Mouse (Mus musculus) heart, postnatal 25 days (tissue): ENCODE data around the gene Zfp706. TPM values are rescaled to one million over a fixed set of nuclear protein-coding genes. Genes with fewer than 3 reads are reported as not detected.

Experiments
- DNase-seq: peaks from one replicate; pipeline ENCODE4 v3.0.0; 2022; ENCODE audit warnings: low spot score
- intact Hi-C: fragments of 180-260 bp; cut with DNase I; formaldehyde crosslinking; loops from one replicate; pipeline ENCODE4 v1.15.1; 2025
- total RNA-seq, 2 experiments: library from RNA; stranded (reverse); gene quantifications; 2 replicates each; pipeline ENCODE4 v1.2.3; 2021

The Zfp706 gene
- total RNA-seq, 2 experiments from 2014 or later, result 201 to 234 TPM

GRCm38 (mm10) chr15:36984921-36985566 is 22.5 kb downstream of the Zfp706 start:
- intact Hi-C loops, result no loop called here

DNA sequence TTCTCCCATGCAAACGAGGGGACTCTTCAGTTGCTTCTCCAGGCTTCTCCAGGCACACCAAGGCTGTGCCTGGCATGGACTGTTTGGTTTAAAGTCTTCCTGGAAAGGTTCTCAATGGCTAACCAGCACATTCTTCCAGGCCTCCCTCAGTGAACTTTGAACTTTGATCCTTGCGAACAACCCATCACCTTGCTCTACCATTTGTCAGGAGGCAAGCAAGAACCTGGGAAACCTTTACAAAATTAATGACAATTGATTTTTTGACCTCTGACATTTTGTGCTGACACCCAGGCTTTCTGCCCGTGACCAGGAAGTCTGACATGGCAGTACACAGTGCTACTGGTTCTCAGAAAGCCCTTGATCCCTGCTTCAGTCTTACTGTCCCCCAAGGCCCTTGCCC is 24.1 kb downstream of the Zfp706 start:
- no peak for DNase-seq
- intact Hi-C loops, result no loop called here

More at GRCm38 (mm10) chr15:36984921-36985566, 22.5 kb downstream of the Zfp706 start:
- no peak for DNase-seq

DNA sequence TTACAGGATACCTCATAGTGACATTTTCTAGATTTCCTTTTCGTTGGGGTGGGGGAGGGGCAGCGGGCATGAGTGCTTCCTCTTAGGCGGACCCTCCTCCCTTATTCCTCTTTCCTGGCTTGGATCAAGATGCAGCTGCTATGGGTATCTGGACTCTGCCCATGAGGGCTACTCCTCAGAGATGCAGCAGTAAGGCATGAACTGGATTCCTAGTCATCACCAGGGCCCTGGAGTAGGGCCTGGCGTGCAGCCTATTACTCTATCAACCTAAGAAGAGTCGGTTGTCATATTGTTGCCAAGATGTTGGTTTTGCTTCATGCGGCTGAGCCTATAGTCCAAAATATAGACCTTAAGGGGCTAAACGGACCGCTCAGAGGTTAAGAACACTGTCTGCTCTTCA is 27.3 kb downstream of the Zfp706 start:
- DNase-seq, result no peak
- intact Hi-C loops, result no loop called here

- DNase-seq, result no peak
- intact Hi-C loops, result no loop called here
Measured at GRCm38 (mm10) chr15:36979488-36980201, 27.9 kb downstream of the Zfp706 start.

DNA sequence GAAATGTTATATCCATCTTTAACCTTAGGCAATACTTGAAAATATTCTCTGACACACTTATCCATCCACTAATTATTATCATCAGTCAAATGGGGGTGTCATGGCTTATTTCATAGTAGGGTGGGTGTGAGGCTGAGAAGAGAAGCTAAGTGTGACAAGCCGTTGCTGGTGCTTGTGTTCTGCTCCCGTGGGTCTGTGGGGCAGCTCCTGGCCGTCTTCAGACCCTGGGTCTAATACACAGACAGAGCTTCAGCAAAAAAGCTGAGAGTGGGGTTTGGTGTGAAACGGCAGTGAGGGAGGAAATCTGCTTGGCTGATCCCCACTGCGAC is 28.4 kb downstream of the Zfp706 start:
- intact Hi-C loops, result no loop called here
- DNase-seq, result no peak

DNA sequence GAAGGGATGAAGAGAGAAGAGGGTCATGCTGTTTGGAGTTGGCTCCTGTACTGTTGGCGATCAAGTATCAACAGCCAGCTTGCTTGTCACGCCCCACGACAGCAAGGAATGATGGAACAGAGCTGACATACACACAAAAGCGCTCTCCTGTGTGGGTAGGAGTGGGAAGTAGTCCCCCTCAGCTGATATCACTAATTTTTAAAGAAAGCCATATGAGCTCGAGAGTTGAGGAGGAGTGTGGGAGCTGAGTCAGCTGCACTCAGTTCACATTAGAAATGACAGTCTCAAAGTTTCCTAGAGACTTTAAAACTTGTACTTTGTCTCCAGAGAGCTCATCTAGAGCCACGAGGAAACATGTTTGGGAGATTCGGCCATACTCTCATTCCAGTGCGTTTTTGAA is 29.8 kb downstream of the Zfp706 start:
- DNase-seq, result no peak
- intact Hi-C loops, result no loop called here

GRCm38 (mm10) chr15:36975690-36976089 is 31.9 kb downstream of the Zfp706 start:
- no peak for DNase-seq
- intact Hi-C loops, result no loop called here

- intact Hi-C loops, result no loop called here
- DNase-seq, result no peak
Measured at GRCm38 (mm10) chr15:36975256-36975620, 32.3 kb downstream of the Zfp706 start.

GRCm38 (mm10) chr15:36974614-36975255 is 32.8 kb downstream of the Zfp706 start:
- no peak for DNase-seq
- intact Hi-C loops, result no loop called here

DNA sequence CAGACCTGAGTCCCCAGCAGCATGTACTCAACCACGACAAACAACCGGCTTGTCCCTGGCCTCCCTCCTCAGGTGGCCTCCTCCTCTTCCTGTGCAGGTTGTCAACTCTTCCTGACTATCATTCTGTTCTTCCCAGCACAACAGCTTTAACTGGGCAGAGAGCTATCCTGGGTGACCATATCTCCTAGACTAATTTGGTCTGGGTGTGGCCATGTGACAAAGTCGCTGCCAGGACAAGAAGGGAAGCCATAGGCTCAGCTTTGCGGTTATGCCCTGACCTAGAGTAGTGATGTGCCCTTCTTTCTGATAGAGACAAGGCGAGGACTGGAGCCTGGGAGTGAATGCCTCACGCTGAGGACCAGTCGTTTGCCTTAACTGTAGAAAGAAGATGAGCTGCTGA is 33.9 kb downstream of the Zfp706 start:
- DNase-seq, result no peak
- intact Hi-C loops, result no loop called here

GRCm38 (mm10) chr15:36973290-36973689 is 34.3 kb downstream of the Zfp706 start:
- intact Hi-C loops, result no loop called here
- DNase-seq, result no peak

DNA sequence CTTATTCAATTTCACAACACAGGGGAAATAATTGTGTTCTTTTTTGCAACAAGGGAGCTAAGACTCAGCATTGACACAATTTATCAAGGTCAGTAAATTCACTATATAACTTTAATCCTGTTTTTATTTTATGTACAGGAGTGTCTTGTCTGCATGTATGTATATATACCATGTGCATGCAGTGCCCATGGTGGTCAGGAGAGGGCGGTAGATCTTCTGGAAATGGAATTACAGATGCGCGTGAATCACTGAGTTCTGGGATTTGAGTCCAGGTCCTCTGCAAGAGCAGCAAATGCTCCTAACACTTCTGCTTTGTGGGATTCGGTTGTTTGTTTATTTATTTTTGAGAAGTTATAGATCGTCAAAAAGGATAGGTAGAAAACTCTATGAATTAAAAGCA is 37.8 kb downstream of the Zfp706 start:
- no peak for DNase-seq
- intact Hi-C loops, result no loop called here

DNA sequence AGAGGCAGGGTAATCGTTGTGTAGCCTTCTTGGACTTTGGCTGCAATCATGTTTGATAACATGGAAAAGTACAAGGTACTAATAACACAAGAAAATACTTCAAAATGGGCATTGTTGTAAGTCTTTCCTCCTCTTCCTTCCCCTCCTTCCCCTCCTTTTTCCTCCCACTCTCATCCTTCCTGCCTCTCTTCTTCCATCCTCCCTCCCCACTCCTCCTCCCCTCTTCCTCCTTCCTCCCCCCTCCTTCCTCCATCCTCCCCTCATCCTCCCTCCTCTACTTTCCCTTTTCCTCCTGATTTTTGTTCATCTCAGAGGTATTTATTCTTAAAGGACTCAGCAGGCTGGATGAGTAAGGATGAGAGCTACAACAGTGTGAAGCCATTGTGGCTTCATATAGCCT is 39.3 kb downstream of the Zfp706 start:
- DNase-seq, result no peak
- intact Hi-C loops, result no loop called here

- intact Hi-C loops, result no loop called here
- DNase-seq, result no peak
Measured at GRCm38 (mm10) chr15:36967381-36968211, 40.0 kb downstream of the Zfp706 start.

GRCm38 (mm10) chr15:36966940-36967339 is 40.6 kb downstream of the Zfp706 start:
- DNase-seq, result no peak
- intact Hi-C loops, result no loop called here

GRCm38 (mm10) chr15:36966466-36966865 is 41.1 kb downstream of the Zfp706 start:
- no peak for DNase-seq

GRCm38 (mm10) chr15:36965743-36966142 is 41.8 kb downstream of the Zfp706 start:
- intact Hi-C loops, result no loop called here
- DNase-seq, result no peak

More at GRCm38 (mm10) chr15:36966466-36966865, 41.1 kb downstream of the Zfp706 start:
- intact Hi-C loops, result no loop called here

DNA sequence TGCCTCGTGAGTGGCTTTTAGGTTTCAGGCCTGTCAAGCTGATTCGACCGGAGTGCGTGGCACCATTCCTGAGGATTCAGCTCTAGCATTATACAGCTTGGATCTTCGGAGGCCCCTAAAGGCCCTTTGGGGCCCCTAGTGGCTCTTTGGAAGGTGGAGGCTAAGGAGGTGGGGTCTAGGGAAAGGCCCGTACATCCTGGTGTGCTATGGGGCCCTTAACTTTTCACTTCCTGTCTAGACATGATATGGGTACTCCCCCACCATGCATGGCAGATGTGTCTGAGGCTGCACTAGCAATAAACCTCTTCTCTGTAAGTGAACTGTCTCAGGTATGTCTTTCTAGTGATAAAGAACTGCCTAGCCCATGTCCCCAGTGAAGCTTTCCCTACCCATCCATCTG is 44.6 kb downstream of the Zfp706 start:
- intact Hi-C loops, result no loop called here

GRCm38 (mm10) chr15:36960876-36961237 is 46.7 kb downstream of the Zfp706 start:
- intact Hi-C loops, result no loop called here
- DNase-seq, result no peak

More for the DNA sequence above, 44.6 kb downstream of the Zfp706 start:
- no peak for DNase-seq

DNA sequence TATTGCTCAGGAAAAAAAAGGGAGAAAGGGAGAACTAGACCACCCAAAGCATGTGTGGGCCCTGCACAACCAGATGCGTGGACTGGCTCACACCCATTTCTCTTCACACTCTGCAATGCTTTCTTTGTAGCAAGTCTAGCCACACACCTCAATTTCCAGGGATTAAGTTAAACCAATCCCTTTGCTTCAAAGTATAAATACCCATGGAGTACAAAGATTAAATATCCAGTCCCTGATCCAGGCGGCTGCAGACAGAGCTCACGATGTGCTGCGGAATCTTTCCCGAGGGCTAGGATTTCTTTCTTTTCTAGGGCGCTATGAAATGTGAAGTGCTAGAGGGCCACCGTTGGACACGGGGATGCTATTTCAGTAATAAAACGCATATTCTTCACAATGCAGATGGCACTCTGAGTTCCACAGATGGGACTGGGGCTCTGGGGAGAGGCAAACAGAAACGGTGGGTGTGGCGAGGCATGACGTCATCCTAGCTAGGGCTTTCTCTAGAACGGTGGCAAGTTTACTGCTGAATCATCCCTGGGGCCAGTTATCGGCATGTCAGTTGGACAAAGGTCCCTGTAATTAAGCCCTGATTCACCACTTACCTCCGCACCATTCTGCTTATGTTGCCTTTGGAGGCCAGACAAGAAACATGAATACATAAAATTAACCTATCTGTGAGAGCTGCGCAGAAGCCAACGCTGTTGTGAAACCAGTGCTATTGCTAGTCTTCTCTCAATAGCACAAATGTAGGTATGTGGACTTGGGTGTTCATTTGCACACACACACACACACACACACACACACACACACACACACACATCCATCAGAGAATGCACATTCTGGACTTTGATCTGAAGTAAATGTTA is 47.3 kb downstream of the Zfp706 start:
- DNase-seq, result no peak
- intact Hi-C loops, result no loop called here
